16 mouse cellular contexts compared by ENCODE assay signal in genomic region chr10:117490851-117491595, GRCm38 (mm10).
"Had no signal": no experiment of that assay in that cellular context is flagged by ENCODE, and none has a peak within 500 bp of the region (broad histone marks: within the 10 kb centered on the region; RNA-seq: fewer than 3 reads in every experiment).

No protein-coding gene starts in this region.

- DNase-seq: heart, postnatal 10 days; heart, postnatal 14 days; heart, postnatal 36 days; heart, postnatal 4 days; kidney, adult 11 months; kidney, adult 18-20 months; kidney, adult 2 months; kidney, adult 8-10 months; kidney, adult 9 months; kidney, postnatal 10 days; kidney, postnatal 14 days; kidney, postnatal 25 days; kidney, postnatal 36 days; kidney, postnatal 4 days; layer of hippocampus, adult 9-11 months; layer of hippocampus, postnatal 36 days had no signal
